Mouse (Mus musculus): ENCODE data around the gene Nxpe5. TPM values are rescaled to one million over a fixed set of nuclear protein-coding genes. Genes with fewer than 3 reads are reported as not detected.

Gene Nxpe5
- total RNA-seq (2012; rRNA removed), result 0.09 TPM in 1 of 2 replicates, not detected in the other

- H3K4me1 ChIP-seq (ENCODE audit: control insufficient read depth in 2 of 2, insufficient read depth in 2 of 2, low read length in 2 of 2, poor library complexity in 1 of 2), result no peaks in the 10 kb centered on the region
- in situ Hi-C loops (cut with MboI; ENCODE audit: low sequenced_read_pairs in 2 of 2, unreplicated experiment in 2 of 2), result no loop called here
- no peaks in the 10 kb centered on the region for H3K36me3 ChIP-seq (ENCODE audit: control insufficient read depth, insufficient read depth, low read length, poor library complexity, severe bottlenecking)
- DNase-seq (ENCODE audit: low read depth, low spot score), result no peak
- TF ChIP-seq MAFK (IDR thresholded peaks at IDR 0.05; ENCODE audit: insufficient read depth, low read depth, low read length) (no peak), ZNF384 (IDR thresholded peaks at IDR 0.05; ENCODE audit: low read depth, low read length) (no peak), ZC3H11A (IDR thresholded peaks at IDR 0.05; ENCODE audit: borderline replicate concordance, low read depth, low read length) (no peak), HCFC1 (IDR thresholded peaks at IDR 0.05; ENCODE audit: borderline replicate concordance, insufficient read depth, low read length) (no peak), CHD2 (IDR thresholded peaks at IDR 0.05; ENCODE audit: low read depth, low read length) (no peak)
- no peak within 1 kb of the TSS for H3K27ac ChIP-seq (ENCODE audit: insufficient read depth, low read depth, low read length, poor library complexity, severe bottlenecking)
- H3K4me3 ChIP-seq (ENCODE audit: insufficient read depth in 1 of 2, low read depth in 1 of 2, low read length in 2 of 2, poor library complexity in 1 of 2, severe bottlenecking in 1 of 2), result no peak within 1 kb of the TSS
- no peaks in the 10 kb centered on the region for H3K9me3 ChIP-seq (ENCODE audit: control insufficient read depth, insufficient read depth, low read depth, low read length)
- H3K9ac ChIP-seq (ENCODE audit: insufficient read depth, low read depth, low read length, poor library complexity, severe bottlenecking), result no peak within 1 kb of the TSS
These were observed at the start of gene Nxpe5 for GRCm38 (mm10) chr5:138225700-138226099. Gene Nxpe5, plus strand, starts transcription at chr5:138225898.

GRCm38 (mm10) chr5:138186950-138187638 is 38.6 kb upstream of the Nxpe5 start, which contains the start of the genes Taf6 and Cnpy4:
Gene Taf6, minus strand, starts transcription at chr5:138187451.
Gene Cnpy4, plus strand, starts transcription at chr5:138187485.
- Histone ChIP-seq H3K4me3 (ENCODE audit: insufficient read depth in 1 of 2, low read depth in 1 of 2, low read length in 2 of 2, poor library complexity in 1 of 2, severe bottlenecking in 1 of 2) (peak within 1 kb of the TSS; percentile 76 to 85), H3K9me3 (ENCODE audit: control insufficient read depth, insufficient read depth, low read depth, low read length) (no peaks in the 10 kb centered on the region), H3K4me1 (ENCODE audit: control insufficient read depth in 2 of 2, insufficient read depth in 2 of 2, low read length in 2 of 2, poor library complexity in 1 of 2) (peaks cover 0 to 9% of the 10 kb centered on the region in 2 experiments; a peak in 2 of 4 replicates), H3K9ac (ENCODE audit: insufficient read depth, low read depth, low read length, poor library complexity, severe bottlenecking) (peak within 1 kb of the TSS; percentile 89), H3K36me3 (ENCODE audit: control insufficient read depth, insufficient read depth, low read length, poor library complexity, severe bottlenecking) (peaks cover 13% of the 10 kb centered on the region), H3K27ac (ENCODE audit: insufficient read depth, low read depth, low read length, poor library complexity, severe bottlenecking) (no peak within 1 kb of the TSS)
- peak; percentile 80 for DNase-seq (ENCODE audit: low read depth, low spot score)
- in situ Hi-C loops (cut with MboI; ENCODE audit: low sequenced_read_pairs in 2 of 2, unreplicated experiment in 2 of 2), result no loop called here
- TF ChIP-seq ZC3H11A (IDR thresholded peaks at IDR 0.05; ENCODE audit: borderline replicate concordance, low read depth, low read length), result no peak
- TF ChIP-seq ZNF384 (IDR thresholded peaks at IDR 0.05; ENCODE audit: low read depth, low read length), result peak; percentile 99
- peak; percentile 42; the same call in 1 of the 2 replicates for TF ChIP-seq HCFC1 (IDR thresholded peaks at IDR 0.05; ENCODE audit: borderline replicate concordance, insufficient read depth, low read length)
- 0 out of 2 replicates have a peak, but pooled peaks have one; percentile 26 for TF ChIP-seq MAFK (IDR thresholded peaks at IDR 0.05; ENCODE audit: insufficient read depth, low read depth, low read length)
- TF ChIP-seq CHD2 (IDR thresholded peaks at IDR 0.05; ENCODE audit: low read depth, low read length), result no peak

DNA sequence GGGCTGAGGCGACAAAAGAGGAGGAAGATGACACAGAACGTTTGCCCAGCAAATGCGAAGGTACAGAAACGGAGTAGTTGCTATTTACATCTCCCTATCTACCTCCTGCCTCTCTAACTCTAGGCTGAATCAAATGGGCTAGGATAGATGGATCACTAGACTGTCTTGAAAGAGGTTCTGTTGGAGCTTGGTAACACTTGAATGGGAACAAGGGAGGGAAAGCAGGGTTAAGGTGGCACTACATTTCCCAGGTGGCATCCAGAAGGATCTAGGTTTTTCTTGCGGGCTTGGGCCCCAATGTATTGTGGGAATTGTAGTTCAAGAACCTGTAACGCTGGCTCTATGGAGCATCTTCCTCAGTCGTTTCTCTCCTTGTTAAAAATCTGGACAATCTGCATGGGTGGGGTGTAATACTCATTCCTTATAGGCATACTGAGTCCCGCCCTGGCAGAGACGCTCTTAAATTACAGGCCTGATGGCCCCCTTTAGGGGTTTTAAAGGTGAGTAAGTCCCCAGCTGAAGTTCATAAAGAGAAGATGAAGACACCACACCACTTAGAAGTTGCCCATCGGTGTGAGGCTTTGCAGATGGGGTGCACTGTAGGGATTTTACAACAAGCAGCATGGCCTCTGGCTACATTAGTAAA is 37.9 kb upstream of the Nxpe5 start:
- Histone ChIP-seq H3K4me3 (ENCODE audit: insufficient read depth in 1 of 2, low read depth in 1 of 2, low read length in 2 of 2, poor library complexity in 1 of 2, severe bottlenecking in 1 of 2) (peak overlapping the region; percentile 76 to 85), H3K36me3 (ENCODE audit: control insufficient read depth, insufficient read depth, low read length, poor library complexity, severe bottlenecking) (peaks cover 10% of the 10 kb centered on the region), H3K9ac (ENCODE audit: insufficient read depth, low read depth, low read length, poor library complexity, severe bottlenecking) (peak overlapping the region; percentile 89), H3K9me3 (ENCODE audit: control insufficient read depth, insufficient read depth, low read depth, low read length) (no peaks in the 10 kb centered on the region), H3K27ac (ENCODE audit: insufficient read depth, low read depth, low read length, poor library complexity, severe bottlenecking) (no peak overlapping the region), H3K4me1 (ENCODE audit: control insufficient read depth in 2 of 2, insufficient read depth in 2 of 2, low read length in 2 of 2, poor library complexity in 1 of 2) (peaks cover 0 to 7% of the 10 kb centered on the region in 2 experiments; a peak in 2 of 4 replicates)
- TF ChIP-seq HCFC1 (IDR thresholded peaks at IDR 0.05; ENCODE audit: borderline replicate concordance, insufficient read depth, low read length) (peak; percentile 99), CHD2 (IDR thresholded peaks at IDR 0.05; ENCODE audit: low read depth, low read length) (no peak)
- in situ Hi-C loops (cut with MboI; ENCODE audit: low sequenced_read_pairs in 2 of 2, unreplicated experiment in 2 of 2), result no loop called here
- DNase-seq (ENCODE audit: low read depth, low spot score), result peak; percentile 77

DNA sequence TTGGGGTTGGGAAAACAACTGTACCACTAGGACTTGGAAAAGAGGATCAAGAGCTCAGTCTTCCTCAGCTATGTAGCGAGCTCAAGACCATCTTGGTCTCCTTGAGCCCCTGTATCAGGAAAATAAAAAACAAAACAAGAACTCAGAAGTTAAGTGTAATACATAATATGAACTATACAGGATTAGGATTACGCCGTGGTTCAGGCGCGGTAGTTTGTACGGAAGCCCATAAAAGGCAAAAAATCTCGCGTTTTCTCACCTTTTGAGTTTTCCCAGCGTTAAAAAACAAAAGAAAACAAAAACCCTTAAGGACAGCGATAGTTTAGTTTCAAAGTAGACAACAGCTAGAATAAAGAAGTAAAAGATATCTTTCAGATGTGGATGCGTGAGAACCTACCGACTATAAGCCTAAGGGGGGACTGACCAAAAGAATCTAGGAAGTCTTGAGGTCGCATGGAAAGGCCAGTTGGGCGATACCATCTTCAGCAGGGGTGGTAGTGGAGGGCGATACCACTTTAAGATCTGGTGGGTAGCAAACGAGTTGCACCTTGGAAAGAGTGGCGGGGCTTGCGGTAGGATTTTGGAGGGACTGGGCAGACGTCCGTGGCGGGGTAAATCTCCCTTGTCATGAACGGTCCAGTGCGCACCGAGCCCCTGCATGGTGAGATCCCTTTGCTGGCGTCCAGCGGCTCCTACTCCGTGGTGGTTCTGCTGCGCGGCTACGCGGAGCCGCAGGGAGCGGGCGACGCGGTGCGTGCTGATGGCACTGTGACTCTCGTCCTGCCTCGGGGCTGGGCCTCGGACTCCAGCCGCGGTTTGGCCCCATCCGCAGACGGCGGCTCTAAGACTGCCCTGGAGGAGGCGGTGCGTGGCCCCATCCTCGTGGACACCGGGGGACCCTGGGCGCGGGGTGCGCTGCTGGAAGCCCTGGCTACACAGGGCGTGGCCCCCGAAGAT is 31.6 kb upstream of the Nxpe5 start, which contains the start of gene Mblac1:
TSS of gene Mblac1 (plus strand) at position 544 of the 957 bp plus-strand sequence.
- peak; percentile 88 for DNase-seq (ENCODE audit: low read depth, low spot score)
- no peaks in the 10 kb centered on the region for H3K4me1 ChIP-seq (ENCODE audit: control insufficient read depth in 2 of 2, insufficient read depth in 2 of 2, low read length in 2 of 2, poor library complexity in 1 of 2)
- H3K9ac ChIP-seq (ENCODE audit: insufficient read depth, low read depth, low read length, poor library complexity, severe bottlenecking), result peak within 1 kb of the TSS; percentile 75
- H3K36me3 ChIP-seq (ENCODE audit: control insufficient read depth, insufficient read depth, low read length, poor library complexity, severe bottlenecking), result peaks cover 5% of the 10 kb centered on the region; the same call in 1 of the 2 replicates
- no peaks in the 10 kb centered on the region for H3K9me3 ChIP-seq (ENCODE audit: control insufficient read depth, insufficient read depth, low read depth, low read length)
- TF ChIP-seq ZNF384 (IDR thresholded peaks at IDR 0.05; ENCODE audit: low read depth, low read length) (no peak), ZC3H11A (IDR thresholded peaks at IDR 0.05; ENCODE audit: borderline replicate concordance, low read depth, low read length) (no peak), MAFK (IDR thresholded peaks at IDR 0.05; ENCODE audit: insufficient read depth, low read depth, low read length) (no peak), CHD2 (IDR thresholded peaks at IDR 0.05; ENCODE audit: low read depth, low read length) (no peak), HCFC1 (IDR thresholded peaks at IDR 0.05; ENCODE audit: borderline replicate concordance, insufficient read depth, low read length) (no peak)
- H3K4me3 ChIP-seq (ENCODE audit: insufficient read depth in 1 of 2, low read depth in 1 of 2, low read length in 2 of 2, poor library complexity in 1 of 2, severe bottlenecking in 1 of 2), result peak within 1 kb of the TSS; percentile 61 to 73
- H3K27ac ChIP-seq (ENCODE audit: insufficient read depth, low read depth, low read length, poor library complexity, severe bottlenecking), result no peak within 1 kb of the TSS
- in situ Hi-C loops (cut with MboI; ENCODE audit: low sequenced_read_pairs in 2 of 2, unreplicated experiment in 2 of 2), result no loop called here

All from ES-E14 (cell line).